Mouse (Mus musculus) hindbrain, postnatal 0 days (tissue): ENCODE data around the gene Smco1. TPM values are rescaled to one million over a fixed set of nuclear protein-coding genes. Genes with fewer than 3 reads are reported as not detected.

Source experiments
- ATAC-seq: fragments of 200-750 bp; cut with Nextera tagmentation; 2 replicates; pipeline ENCODE4 v1.8.0; 2017; ENCODE audit warnings: mild to moderate bottlenecking, moderate TSS enrichment, moderate library complexity
- DNase-seq: peaks from one replicate; pipeline ENCODE4 v3.0.0-alpha.2; 2015; ENCODE audit warnings: low spot score
- H3K27ac ChIP-seq: fragments of 300-500 bp; sonication (generic); 2 replicates; pipeline ENCODE4 v1.5.1; 2014; ENCODE audit warnings: mild to moderate bottlenecking
- H3K27me3 ChIP-seq: fragments of 300-500 bp; sonication (generic); 2 replicates; pipeline ENCODE4 v1.6.1; 2014; ENCODE audit warnings: low read length, mixed read lengths; ENCODE audit not compliant: insufficient read depth
- H3K36me3 ChIP-seq: fragments of 300-500 bp; sonication (generic); 2 replicates; pipeline ENCODE4 v1.6.1; 2014; ENCODE audit warnings: low read length, mixed read lengths; ENCODE audit not compliant: insufficient read depth
- H3K4me1 ChIP-seq: fragments of 300-500 bp; sonication (generic); 2 replicates; pipeline ENCODE4 v1.6.1; 2014; ENCODE audit warnings: antibody characterized with exemption, low read length, mixed read lengths; ENCODE audit not compliant: insufficient read depth
- H3K4me2 ChIP-seq: fragments of 300-500 bp; sonication (generic); 2 replicates; pipeline ENCODE4 v1.6.1; 2014; ENCODE audit warnings: low read depth, mild to moderate bottlenecking, low read length, moderate library complexity, mixed read lengths
- H3K4me3 ChIP-seq: fragments of 300-500 bp; sonication (generic); 2 replicates; pipeline ENCODE4 v1.5.1; 2014; ENCODE audit warnings: low read length
- H3K9ac ChIP-seq: fragments of 300-500 bp; sonication (generic); replicated peaks from 2 replicates; pipeline ENCODE4 v1.6.1; 2014; ENCODE audit warnings: mild to moderate bottlenecking, low read length, moderate library complexity, mixed read lengths
- H3K9me3 ChIP-seq: fragments of 300-500 bp; sonication (generic); 2 replicates; pipeline ENCODE4 v1.6.1; 2016; ENCODE audit warnings: low read length, mixed read lengths
- CTCF ChIP-seq: IDR thresholded peaks from 2 replicates; pipeline ENCODE4 v1.5.1; 2016; ENCODE audit warnings: antibody characterized with exemption, control low read depth, low read depth
- WGBS: fragments of 180-500 bp; shearing (Covaris S2); extraction: QIAGEN DNeasy Blood & Tissue Kit; methylation state at CpG from one replicate; pipeline ENCODE4 v1.1.7; 2014; 5-methylcytosine and 5-hydroxymethylcytosine counted together
- microRNA counts: library from miRNA; unstranded; fragments of <30 nt; microRNA quantifications from one replicate; lab custom pipeline; 2015
- microRNA-seq, 2 experiments: library from miRNA; unstranded; fragments of <30 nt; microRNA quantifications; one replicate each; pipeline ENCODE4; 2016
- polyA plus RNA-seq: library from polyadenylated mRNA; unstranded; fragments of >200 nt; fragmentation: Nextera tagmentation; extraction: Ambion mirVana; gene quantifications from 2 replicates; pipeline ENCODE4 v1.2.1, GENCODE M21; 2015
- total RNA-seq: library from RNA; depleted of rRNA; stranded (reverse); fragments of >200 nt; gene quantifications from 2 replicates; pipeline ENCODE4 v1.2.3, GENCODE M21; 2014; rRNA removed

The Smco1 gene
- total and polyA plus RNA-seq, 2 experiments from 2014 or later: 0.10 TPM; not detected in 1

DNA sequence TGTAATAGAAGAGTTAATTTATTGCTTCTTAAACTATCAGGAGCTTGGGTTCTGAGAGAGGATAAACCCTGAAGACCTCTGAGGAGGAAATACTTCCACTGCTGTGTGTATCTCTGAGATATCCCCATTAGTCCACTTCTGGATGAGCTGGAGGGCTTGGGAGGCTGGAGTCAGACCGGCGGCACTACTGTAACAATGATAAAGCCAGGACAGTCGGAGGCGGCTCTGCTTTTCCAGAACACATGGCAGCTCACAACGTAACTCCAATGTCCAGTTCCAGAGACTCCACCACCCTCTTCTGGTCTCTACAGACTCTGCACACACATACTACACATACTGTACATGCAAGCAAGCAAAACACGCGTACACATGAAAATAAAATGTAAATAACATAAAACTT is 32.6 kb downstream of the Smco1 start:
- H3K4me1 ChIP-seq: no peaks in the 10 kb centered on the region
- peaks cover 11% of the 10 kb centered on the region; the same call in 1 of the 2 replicates for H3K36me3 ChIP-seq
- WGBS: 92% methylated on average over 7 of the region's 7 CpGs
- no peak for TF ChIP-seq CTCF
- H3K4me2 ChIP-seq: no peak overlapping the region
- no peak overlapping the region for H3K9ac ChIP-seq
- no peaks in the 10 kb centered on the region for H3K9me3 ChIP-seq
- DNase-seq (no peak), ATAC-seq (no peak)
- H3K4me3 ChIP-seq: no peak overlapping the region
- H3K27me3 ChIP-seq: no peaks in the 10 kb centered on the region
- H3K27ac ChIP-seq: no peak overlapping the region

DNA sequence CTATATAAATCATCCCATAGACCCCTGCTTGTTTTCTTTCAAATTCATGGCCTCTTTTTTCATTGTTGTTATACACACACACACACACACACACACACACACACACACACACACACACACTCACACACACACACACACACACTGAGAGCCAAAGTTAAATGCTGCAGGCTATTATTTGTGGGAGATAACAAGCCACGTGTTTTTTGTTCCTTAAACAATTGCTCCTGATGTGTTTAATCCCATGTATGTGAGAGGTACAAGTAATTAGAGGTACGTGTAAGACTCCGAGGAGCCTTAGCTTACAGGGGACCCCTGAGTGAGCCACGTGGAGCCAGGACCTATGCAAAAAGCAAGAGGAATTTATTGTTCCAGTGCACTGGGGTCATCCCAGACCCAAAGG is 40.7 kb downstream of the Smco1 start:
- Histone ChIP-seq H3K27me3 (no peaks in the 10 kb centered on the region), H3K9ac (no peak overlapping the region), H3K27ac (no peak overlapping the region), H3K4me3 (no peak overlapping the region), H3K36me3 (no peaks in the 10 kb centered on the region), H3K4me2 (no peak overlapping the region), H3K9me3 (no peaks in the 10 kb centered on the region), H3K4me1 (no peaks in the 10 kb centered on the region)
- ATAC-seq: no peak
- WGBS: 72% methylated on average over 4 of the region's 4 CpGs
- DNase-seq: no peak
- no peak for TF ChIP-seq CTCF

DNA sequence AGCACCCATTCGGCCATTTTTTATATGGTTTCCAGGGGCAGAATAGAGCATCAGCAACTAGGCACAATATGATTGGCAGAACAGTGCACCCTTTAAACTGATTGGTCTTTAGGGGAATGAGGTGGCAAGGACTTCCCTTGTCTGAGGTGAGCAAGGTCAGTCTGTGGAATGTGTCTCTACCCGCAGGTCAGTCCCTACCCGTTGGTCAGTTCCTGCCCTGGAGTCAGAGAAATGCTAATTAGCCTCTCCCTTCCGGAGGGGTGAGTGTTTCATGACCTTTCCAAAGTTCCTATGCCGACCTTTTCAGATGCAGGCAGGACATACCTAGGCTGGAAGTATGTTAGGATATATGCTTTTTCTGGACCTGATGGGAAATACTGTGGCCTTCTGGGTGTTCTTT is 41.1 kb downstream of the Smco1 start:
- H3K9ac ChIP-seq: no peak overlapping the region

DNA sequence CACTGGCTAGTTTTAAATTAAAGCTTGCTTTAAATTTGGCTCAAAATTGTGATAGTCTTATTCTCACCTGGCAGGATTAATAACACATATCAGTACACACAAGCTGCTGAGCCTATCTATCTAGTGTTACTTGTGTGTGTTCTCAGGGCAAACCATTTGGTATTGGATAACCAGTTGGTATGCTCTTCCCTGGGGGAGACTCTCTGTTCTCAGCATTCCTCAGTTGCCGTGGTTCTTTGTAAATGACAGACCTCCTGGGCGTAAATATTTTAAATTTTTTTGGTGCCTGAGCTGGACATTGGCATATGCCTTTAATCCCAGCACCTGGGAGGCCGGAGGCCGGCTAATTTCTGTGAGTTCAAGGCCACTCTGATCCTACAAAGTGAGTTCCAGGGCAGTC is 41.6 kb downstream of the Smco1 start:
- Histone ChIP-seq H3K4me1 (no peaks in the 10 kb centered on the region), H3K27me3 (no peaks in the 10 kb centered on the region), H3K36me3 (no peaks in the 10 kb centered on the region), H3K4me3 (no peak overlapping the region), H3K4me2 (no peak overlapping the region), H3K27ac (no peak overlapping the region), H3K9me3 (no peaks in the 10 kb centered on the region), H3K9ac (no peak overlapping the region)
- TF ChIP-seq CTCF: no peak
- WGBS: 66% methylated on average over 4 of the region's 4 CpGs
- ATAC-seq (no peak), DNase-seq (no peak)

More for the DNA sequence above, 41.1 kb downstream of the Smco1 start:
- ATAC-seq (no peak), DNase-seq (no peak)
- Histone ChIP-seq H3K4me3 (no peak overlapping the region), H3K9me3 (no peaks in the 10 kb centered on the region), H3K4me2 (no peak overlapping the region), H3K4me1 (no peaks in the 10 kb centered on the region), H3K27me3 (no peaks in the 10 kb centered on the region), H3K36me3 (no peaks in the 10 kb centered on the region), H3K27ac (no peak overlapping the region)
- TF ChIP-seq CTCF: no peak
- WGBS: 44% methylated on average over 5 of the region's 5 CpGs

DNA sequence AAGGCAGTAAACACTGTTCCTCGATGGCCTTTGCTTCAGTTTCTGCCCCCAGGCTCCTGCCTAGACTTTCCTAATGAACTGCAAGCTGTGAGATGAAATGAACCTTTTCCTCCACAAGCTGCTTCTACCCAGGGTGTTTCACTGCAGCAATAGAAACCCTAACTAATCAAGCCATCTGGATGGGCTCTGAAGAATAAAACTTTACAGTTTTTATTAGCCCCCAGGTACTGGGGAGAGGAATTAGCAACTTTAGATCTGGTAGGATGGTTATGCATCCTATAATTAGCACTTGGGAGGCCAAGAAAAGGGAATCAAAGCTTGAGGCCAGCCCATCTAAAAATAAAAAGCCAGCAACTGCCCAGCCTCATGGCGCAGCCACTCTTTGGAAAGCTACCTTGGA is 45.3 kb downstream of the Smco1 start:
- 70% methylated on average over 2 of the region's 2 CpGs for WGBS
- Histone ChIP-seq H3K27ac (no peak overlapping the region), H3K9ac (no peak overlapping the region), H3K27me3 (no peaks in the 10 kb centered on the region), H3K9me3 (no peaks in the 10 kb centered on the region), H3K4me3 (no peak overlapping the region), H3K4me2 (no peak overlapping the region), H3K36me3 (no peaks in the 10 kb centered on the region), H3K4me1 (no peaks in the 10 kb centered on the region)
- no peak for TF ChIP-seq CTCF
- DNase-seq: peak; percentile 5
- no peak for ATAC-seq

DNA sequence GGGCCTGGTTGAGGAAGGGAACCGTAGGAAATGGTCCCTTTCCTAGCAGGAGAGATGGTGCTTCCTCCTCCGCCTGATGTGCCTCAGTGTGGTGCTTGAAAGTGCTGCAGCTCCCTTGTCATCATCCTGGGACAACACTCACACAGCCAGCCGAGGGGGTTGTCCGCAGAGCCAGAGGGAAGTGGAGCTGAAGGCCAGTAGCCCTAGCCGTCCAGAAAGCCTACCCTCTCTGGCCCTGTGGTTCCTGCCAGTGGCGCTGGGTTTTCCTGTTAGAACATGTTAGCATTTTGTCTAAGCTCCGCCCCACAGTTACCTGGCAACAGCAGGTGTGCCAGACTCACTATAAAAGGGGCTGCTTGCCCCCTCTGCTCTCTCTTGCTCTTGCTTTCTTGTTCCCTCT is 52.7 kb downstream of the Smco1 start:
- Histone ChIP-seq H3K36me3 (no peaks in the 10 kb centered on the region), H3K4me1 (no peaks in the 10 kb centered on the region), H3K27me3 (no peaks in the 10 kb centered on the region), H3K9me3 (no peaks in the 10 kb centered on the region), H3K4me3 (no peak overlapping the region), H3K27ac (no peak overlapping the region), H3K4me2 (no peak overlapping the region), H3K9ac (no peak overlapping the region)
- ATAC-seq: no peak
- DNase-seq: no peak
- 44% methylated on average over 7 of the region's 7 CpGs for WGBS
- no peak for TF ChIP-seq CTCF

MicroRNA genes within 50 kb of the gene (microRNA counts, 519-probe panel; counts per million panel counts)
- microRNA mmu-miR-1946a (lab: Ali Mortazavi, UCI): not detected

Small RNA genes lying within 50 kb of the gene (microRNA-seq; reads per million reads assigned to microRNA genes)
- gene Mir1946a: 0 reads per million in 2 experiments

Other genes starting within 250 kb of the Smco1 start
- gene Pak2, start 192.1 kb upstream of the Smco1 start, total RNA-seq: 21.7 and 22.5 TPM in 2 replicates
- gene Pak2, start 192.1 kb upstream of the Smco1 start, polyA plus RNA-seq: 21.8 TPM in 2 replicates
- gene Pigx, start 171.7 kb upstream of the Smco1 start, total RNA-seq: 46.5 and 47.3 TPM in 2 replicates
- gene Pigx, start 171.7 kb upstream of the Smco1 start, polyA plus RNA-seq: 86.7 and 93.3 TPM in 2 replicates
- 20.1 and 28.2 TPM in 2 replicates for gene Cep19, start 171.7 kb upstream of the Smco1 start, total RNA-seq
- gene Cep19, start 171.7 kb upstream of the Smco1 start, polyA plus RNA-seq: 55.0 and 56.0 TPM in 2 replicates
- 8.7 and 17.3 TPM in 2 replicates for gene Nrros, start 105.9 kb upstream of the Smco1 start, total RNA-seq
- 5.4 and 6.7 TPM in 2 replicates for gene Nrros, start 105.9 kb upstream of the Smco1 start, polyA plus RNA-seq
- gene Bex6, start 91.6 kb upstream of the Smco1 start, total RNA-seq: not detected in 2 replicates
- gene Bex6, start 91.6 kb upstream of the Smco1 start, polyA plus RNA-seq: not detected in 2 replicates
- gene Fbxo45, start 24.3 kb upstream of the Smco1 start, total RNA-seq: 29.1 and 30.6 TPM in 2 replicates
- 16.0 and 16.3 TPM in 2 replicates for gene Fbxo45, start 24.3 kb upstream of the Smco1 start, polyA plus RNA-seq
- 5.4 and 11.3 TPM in 2 replicates for gene Wdr53, start 24.2 kb upstream of the Smco1 start, total RNA-seq
- gene Wdr53, start 24.2 kb upstream of the Smco1 start, polyA plus RNA-seq: 13.5 and 14.1 TPM in 2 replicates
- 42.5 and 55.3 TPM in 2 replicates for gene Rnf168, start 6.0 kb downstream of the Smco1 start, total RNA-seq
- gene Rnf168, start 6.0 kb downstream of the Smco1 start, polyA plus RNA-seq: 26.0 and 29.6 TPM in 2 replicates
- gene Ubxn7, start 60.8 kb downstream of the Smco1 start, total RNA-seq: 27.1 and 28.7 TPM in 2 replicates
- gene Ubxn7, start 60.8 kb downstream of the Smco1 start, polyA plus RNA-seq: 12.0 and 12.1 TPM in 2 replicates
- gene Tm4sf19, start 129.0 kb downstream of the Smco1 start, total RNA-seq: 0.65 TPM in 1 of 2 replicates, not detected in the other
- not detected in 2 replicates for gene Tm4sf19, start 129.0 kb downstream of the Smco1 start, polyA plus RNA-seq
- 8.7 and 8.8 TPM in 2 replicates for gene Tctex1d2, start 148.2 kb downstream of the Smco1 start, total RNA-seq
- gene Tctex1d2, start 148.2 kb downstream of the Smco1 start, polyA plus RNA-seq: 53.7 and 54.5 TPM in 2 replicates
- gene Pcyt1a, start 159.5 kb downstream of the Smco1 start, total RNA-seq: 49.3 and 49.4 TPM in 2 replicates
- gene Pcyt1a, start 159.5 kb downstream of the Smco1 start, polyA plus RNA-seq: 47.6 and 52.5 TPM in 2 replicates
- gene Slc51a, start 216.4 kb downstream of the Smco1 start, total RNA-seq: not detected in 2 replicates
- gene Slc51a, start 216.4 kb downstream of the Smco1 start, polyA plus RNA-seq: 0.16 TPM in 1 of 2 replicates, not detected in the other
- gene Zdhhc19, start 224.8 kb downstream of the Smco1 start, total RNA-seq: not detected in 2 replicates
- gene Zdhhc19, start 224.8 kb downstream of the Smco1 start, polyA plus RNA-seq: 0.33 and 0.52 TPM in 2 replicates